Mouse (Mus musculus): ENCODE results near the gene Erg28.

DNA sequence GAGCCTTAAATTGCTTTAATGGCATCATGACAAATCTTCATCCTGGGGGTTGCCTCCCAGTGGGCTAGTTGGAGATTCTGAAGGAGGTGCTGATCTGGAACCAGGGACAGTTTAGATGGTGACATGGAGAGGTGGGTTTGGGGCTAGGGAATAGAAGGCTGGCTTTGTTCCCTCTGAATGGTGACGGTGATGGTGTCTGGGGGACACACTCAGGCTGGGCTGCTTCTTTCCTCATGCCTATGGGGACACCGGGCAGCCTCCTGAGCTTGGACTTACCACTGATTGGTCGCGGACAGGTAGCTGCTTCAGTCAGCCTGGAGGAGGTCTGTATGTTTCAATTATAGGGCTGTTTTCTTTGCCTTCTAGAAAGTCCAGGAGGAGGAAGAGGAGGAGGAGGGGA lies 12.7 kb downstream of the Erg28 start:
- no peak for TF ChIP-seq CTCF (IDR thresholded peaks at IDR 0.05; ENCODE audit: extremely low read depth, insufficient read depth, insufficient read length, insufficient replicate concordance)
- no peak for TF ChIP-seq POLR2A (IDR thresholded peaks at IDR 0.05; ENCODE audit: low read depth, low read length)

Data from spleen, adult 2 months (tissue).